Mouse (Mus musculus) adrenal gland, adult 18-20 months (tissue): ENCODE results near the gene Usf3. TPM values are rescaled to one million over a fixed set of nuclear protein-coding genes. Genes with fewer than 3 reads are reported as not detected.

Experiments
- DNase-seq, 2 experiments: peaks; one replicate each; pipeline ENCODE4 v3.0.0; 2021 to 2022; ENCODE audit warnings: low spot score in 2 of 2
- total RNA-seq, 2 experiments: library from RNA; stranded (reverse); gene quantifications; 1 replicate in 1 of 2; 2 replicates in 1 of 2; pipeline ENCODE4 v1.2.3; 2021

The Usf3 gene
- total RNA-seq, 2 experiments from 2014 or later: 18.8 to 20.7 TPM

- peak; percentile 93 to 94 for DNase-seq
Observed at GRCm38 (mm10) chr16:44172297-44173154, 520 bp upstream of the Usf3 start.

GRCm38 (mm10) chr16:44173966-44174530, 1.0 kb downstream of the Usf3 start:
- no peak for DNase-seq

DNA sequence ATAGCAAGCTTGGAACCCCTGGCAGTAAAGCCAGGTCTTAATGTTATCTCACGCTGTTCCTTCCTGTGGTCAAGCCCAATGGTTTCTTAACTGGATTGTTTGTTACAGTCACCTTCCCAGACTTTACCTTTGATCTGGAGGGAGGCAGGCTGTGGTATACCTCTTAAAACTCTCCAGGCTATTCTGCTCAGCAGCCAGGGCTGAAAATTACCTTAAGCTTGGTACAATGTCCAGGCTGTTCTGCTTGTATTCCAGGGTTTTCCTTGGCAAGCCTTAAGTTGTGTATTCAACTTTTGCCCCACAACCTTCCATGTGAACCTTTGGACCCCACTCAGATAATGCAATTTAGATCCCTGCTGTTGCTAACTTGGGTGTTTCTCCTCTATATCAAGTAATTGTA, 2.0 kb downstream of the Usf3 start:
- DNase-seq: no peak

GRCm38 (mm10) chr16:44176511-44176910, 3.5 kb downstream of the Usf3 start:
- DNase-seq: no peak

DNA sequence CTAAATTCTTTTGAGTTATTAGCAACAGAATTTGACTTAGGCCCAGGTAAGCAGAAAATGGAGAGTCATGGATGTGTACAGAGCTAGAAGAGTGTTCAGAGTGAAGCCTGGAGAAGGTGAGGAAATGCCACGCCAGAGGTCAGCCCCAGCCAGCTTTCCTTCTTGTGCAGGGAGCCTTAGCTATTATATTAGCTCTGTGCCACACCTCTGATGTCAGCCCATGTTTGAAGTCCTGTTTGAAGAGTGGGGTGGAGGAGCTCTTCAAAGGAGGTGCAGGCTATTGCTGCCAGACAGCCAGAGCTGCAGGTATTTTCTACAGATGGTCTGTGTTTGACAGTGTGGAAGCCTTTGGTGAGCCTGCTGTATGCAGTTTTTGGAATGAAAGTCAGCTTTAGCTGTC, 5.5 kb downstream of the Usf3 start:
- no peak for DNase-seq

- DNase-seq: no peak
Observed at GRCm38 (mm10) chr16:44182597-44182996, 9.6 kb downstream of the Usf3 start.

DNA sequence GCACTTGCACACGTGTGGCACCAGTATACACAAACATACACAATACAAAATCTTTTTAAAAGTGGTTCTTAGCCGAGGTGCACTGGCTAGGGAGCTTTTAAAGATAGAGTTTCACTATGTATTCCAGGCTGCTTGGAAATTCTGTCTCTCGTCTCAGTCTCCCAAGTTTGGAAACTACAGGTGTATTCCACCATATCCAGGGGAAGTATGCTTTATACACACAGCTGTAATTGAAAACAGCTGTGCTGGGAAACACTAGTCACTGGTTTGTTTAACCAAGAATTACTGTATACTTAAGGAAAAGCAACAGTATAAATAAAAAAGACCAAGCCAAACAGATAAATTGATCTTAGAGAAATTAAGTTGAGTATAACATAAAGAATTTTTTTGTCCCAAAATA, 11.7 kb downstream of the Usf3 start:
- no peak for DNase-seq

GRCm38 (mm10) chr16:44187172-44187571, 14.1 kb downstream of the Usf3 start:
- DNase-seq: no peak

- DNase-seq: no peak
Observed at GRCm38 (mm10) chr16:44188766-44189165, 15.7 kb downstream of the Usf3 start.

DNA sequence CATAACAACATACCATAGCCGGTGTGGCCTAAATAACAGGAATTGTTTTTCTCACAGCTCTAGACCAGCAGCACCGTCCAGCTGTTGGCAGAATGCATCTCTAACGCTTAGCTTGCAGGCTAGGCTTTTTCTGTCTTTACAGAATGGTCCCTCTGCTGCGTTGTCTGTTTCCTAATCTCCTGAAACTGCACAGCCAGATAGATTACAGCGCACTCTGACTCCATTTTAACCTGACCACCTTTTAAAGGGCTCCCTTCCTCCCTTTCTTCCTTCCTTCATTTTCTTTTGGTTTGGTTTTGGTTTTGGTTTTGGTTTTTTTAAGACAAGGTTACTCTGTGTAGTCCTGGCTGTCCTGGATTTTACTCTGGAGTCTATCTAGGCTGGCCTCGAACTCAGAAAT, 17.0 kb downstream of the Usf3 start:
- no peak for DNase-seq

DNA sequence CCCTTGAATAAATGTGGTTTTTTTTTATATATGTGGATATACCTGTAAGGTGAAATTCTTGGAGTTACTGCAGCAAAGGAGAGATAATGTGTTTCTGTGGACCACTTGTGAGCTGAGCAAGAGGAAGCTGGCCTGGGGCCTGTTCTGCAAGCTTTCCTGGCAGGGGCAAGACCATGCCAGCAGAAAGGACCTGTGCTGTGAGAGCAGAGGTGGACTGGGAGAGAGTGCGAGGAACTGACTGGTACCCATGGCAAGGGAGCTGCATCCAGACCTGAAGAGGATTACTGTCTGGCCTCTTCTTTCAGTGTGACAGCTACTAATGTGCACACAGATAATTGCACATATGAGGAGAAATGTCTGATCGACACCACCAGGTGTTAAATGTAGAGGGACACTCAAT, 17.9 kb downstream of the Usf3 start:
- no peak for DNase-seq

DNA sequence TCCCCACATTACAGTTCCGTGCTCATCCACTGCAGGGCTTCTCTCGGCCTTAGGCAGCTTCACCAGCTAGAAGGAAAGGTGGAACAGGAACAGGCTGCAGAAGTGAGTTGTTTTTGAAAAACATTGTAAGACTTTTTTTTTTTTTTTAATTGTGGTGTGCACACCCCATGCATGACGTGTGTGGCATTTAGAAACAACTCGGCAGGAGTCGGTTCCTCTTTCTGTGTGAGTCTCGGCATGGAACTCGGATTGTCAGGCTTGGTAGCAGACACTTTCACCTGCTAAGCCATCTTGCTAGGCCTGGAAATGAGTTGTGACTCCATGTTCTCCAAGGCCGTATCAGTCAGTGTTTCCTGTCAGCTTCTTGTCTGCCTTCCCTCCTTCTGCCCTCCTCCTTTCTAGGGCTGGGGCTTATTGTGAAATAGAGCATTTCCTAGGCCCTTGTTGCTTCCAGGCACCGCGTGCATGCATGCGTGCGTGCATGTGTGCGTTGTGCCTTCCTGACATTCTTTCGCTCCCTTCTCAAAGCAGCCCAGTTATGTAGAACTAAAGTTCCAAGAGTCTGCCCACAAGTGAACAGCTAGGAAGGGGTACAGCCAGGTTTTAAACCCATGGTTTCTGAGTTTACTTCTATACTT, 26.1 kb downstream of the Usf3 start:
- no peak for DNase-seq

DNA sequence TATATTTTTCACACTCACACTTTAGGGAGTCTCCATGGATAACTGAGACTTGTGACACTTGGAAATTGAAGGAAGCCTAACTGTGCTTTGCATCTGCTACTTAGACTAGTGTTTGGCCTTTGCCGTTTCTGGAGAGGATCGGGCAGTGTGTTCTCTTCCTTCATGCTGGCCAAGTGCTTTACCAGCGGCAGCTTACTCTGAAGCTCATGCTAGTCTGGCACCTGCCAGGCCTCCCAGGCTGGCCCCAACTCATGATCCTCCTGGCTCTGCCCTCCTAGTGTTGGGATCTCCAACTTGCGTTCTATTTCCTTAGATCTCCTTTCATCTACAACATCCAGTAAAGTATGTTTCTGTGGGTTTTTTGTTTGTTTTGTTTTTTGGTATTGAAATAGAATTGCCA, 27.1 kb downstream of the Usf3 start:
- DNase-seq: no peak

GRCm38 (mm10) chr16:44204331-44204730, 31.3 kb downstream of the Usf3 start:
- DNase-seq: no peak

DNA sequence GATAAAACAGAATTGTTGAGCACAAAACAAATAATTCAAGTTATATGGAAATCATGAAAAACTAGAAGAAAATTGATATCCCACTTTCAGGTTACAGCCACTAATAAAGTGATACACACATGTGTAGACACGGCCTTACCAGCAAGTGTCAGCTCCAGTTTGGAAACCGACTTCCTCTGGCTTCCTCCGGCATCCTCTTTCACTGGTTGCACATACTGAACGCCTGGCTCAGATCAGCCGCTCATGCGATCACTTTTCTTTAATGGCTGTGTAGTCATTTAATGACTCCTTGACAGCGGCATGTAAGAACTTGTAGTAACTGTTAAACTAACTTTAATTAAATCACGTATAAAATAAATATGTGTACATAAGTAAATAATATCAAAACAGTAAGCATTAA, 32.9 kb downstream of the Usf3 start:
- no peak for DNase-seq

DNA sequence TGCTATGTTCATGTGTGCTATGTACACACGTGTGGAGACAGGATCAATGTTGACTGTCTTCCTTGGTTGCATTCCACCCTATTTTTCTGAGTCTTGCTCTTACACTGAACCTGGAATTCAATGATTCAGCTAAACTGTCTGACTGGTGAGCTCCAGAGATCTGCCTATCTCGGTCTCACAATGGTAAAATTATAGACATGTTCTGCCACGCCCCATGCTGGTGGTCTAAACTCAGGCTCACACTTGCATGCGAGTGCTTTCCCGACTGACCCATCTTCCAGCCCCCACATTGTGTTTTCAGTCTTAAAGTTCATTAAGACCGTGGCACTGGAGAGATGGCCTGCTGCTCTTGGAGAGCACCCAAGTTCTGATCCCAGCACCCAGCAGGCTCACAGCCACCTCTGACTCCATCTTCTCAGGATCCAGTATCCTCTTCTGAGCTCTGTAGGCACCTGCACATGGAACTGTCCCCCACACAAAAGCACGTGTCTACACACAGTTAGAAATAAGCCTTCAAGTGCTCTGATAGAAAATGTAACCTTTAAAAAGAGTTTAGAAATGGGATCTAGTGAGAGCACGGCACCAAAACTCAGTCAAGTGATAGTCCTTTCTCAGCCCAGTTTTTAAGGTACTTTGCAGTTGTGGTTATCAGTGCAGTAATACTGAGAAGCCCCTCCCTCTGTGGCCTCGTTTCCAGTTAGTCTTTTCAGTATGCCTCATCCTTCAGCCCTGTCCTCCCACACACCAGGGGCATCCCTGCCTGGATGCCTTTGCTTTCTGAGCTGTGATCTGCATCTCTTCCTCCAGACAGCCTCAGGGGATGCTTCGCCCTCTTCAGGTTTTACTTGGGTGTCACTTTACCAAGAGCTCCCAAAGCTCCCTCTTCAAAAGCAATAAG, 37.4 kb downstream of the Usf3 start:
- no peak for DNase-seq

DNA sequence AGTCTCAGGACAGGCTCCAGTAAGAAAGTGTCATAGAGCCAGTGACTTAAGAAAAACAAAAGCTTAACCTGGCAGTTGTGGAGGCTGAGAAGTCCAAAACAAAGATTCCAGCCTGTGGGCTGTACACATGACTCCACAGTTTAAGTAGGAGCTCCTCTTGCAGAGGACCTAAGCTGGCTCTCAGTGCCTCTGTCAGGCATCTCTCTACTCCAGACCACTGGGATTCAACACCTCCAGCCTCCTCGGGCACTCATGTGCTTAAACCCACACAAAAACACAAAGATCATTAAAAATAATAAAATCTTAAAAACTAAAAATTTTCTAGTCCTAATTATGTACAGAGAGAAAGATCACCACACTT, 38.0 kb downstream of the Usf3 start:
- no peak for DNase-seq

DNA sequence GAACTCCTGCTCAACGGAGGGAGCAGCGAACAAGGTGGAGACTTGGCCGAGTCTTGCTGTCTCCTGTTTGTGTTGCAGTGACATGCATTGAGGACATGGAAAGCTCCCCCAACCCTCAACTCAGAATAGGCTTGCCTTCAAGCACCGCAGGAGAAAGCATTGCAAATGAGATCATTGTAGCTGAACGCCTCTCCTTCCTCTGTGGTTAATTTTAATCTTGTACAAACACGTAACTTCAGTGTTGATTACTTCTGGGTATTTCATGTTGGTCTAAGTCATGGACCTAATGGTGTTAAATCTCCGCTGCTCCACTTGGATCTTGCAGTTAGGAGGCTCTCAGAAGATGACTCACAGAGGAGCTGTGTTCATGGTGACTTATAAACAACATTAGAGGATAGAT, 39.7 kb downstream of the Usf3 start:
- DNase-seq: no peak

DNA sequence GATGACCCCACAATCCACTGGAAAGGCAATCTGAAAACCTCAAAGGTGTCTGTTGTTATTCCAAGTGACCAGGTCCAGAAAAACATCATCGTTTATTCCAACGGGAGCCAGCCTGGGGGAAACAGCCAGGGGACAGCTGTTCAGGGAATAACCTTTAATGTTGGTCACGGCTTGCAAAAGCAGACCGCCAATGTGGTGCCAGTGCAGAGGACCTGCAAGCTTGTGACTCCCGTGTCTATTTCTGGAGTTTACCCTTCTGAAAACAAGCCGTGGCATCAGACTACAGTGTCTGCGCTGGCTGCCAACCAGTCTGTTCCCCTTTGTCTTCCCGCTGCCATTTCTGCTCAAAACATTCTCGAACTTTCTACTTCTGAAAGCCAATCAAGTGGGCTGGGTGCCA, 42.5 kb downstream of the Usf3 start:
- no peak for DNase-seq

DNA sequence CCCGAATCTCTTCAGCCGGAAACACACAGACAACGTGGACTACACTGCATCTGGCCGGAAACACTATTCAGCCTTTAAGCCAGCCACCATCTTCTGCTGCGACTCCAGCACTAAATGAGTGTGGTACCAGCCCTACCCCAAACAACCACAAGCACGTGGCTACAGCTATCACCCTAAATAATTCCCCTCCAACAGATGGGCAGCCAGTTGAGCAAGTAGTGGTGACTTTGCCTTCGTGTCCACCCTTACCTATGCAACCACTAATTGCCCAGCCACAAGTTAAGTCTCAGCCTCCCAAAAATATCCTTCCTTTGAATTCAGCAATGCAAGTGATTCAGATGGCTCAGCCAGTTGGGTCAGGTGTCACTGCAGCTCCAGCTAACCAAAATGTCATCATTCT, 43.4 kb downstream of the Usf3 start:
- no peak for DNase-seq

- no peak for DNase-seq
Observed at GRCm38 (mm10) chr16:44221463-44221862, 48.4 kb downstream of the Usf3 start.
